Mouse (Mus musculus) heart, embryonic 11.5 days (tissue): Measurements from ENCODE around the gene Mtch2. TPM values are rescaled to one million over a fixed set of nuclear protein-coding genes. Genes with fewer than 3 reads are reported as not detected.

Source experiments
- ATAC-seq: fragments of 200-750 bp; cut with Nextera tagmentation; replicated peaks from 2 replicates; pipeline ENCODE4 v1.8.0; 2017; ENCODE audit warnings: moderate library complexity; ENCODE audit not compliant: insufficient number of reproducible peaks, low FRiP score, low TSS enrichment
- H3K27ac ChIP-seq: fragments of 300-500 bp; sonication (generic); 2 replicates; pipeline ENCODE4 v1.5.1; 2014; ENCODE audit warnings: mild to moderate bottlenecking, low read depth, low read length
- H3K27me3 ChIP-seq: fragments of 300-500 bp; sonication (generic); 2 replicates; pipeline ENCODE4 v1.6.1; 2014; ENCODE audit warnings: mild to moderate bottlenecking, low read length, mixed read lengths; ENCODE audit not compliant: control insufficient read depth, insufficient read depth
- H3K36me3 ChIP-seq: fragments of 300-500 bp; sonication (generic); 2 replicates; pipeline ENCODE4 v1.6.1; 2014; ENCODE audit warnings: mild to moderate bottlenecking, low read length, moderate library complexity, mixed read lengths; ENCODE audit not compliant: control insufficient read depth, insufficient read depth
- H3K4me1 ChIP-seq: fragments of 300-500 bp; sonication (generic); 2 replicates; pipeline ENCODE4 v1.6.1; 2014; ENCODE audit warnings: low read length; ENCODE audit not compliant: control insufficient read depth, insufficient read depth
- H3K4me2 ChIP-seq: fragments of 300-500 bp; sonication (generic); 2 replicates; pipeline ENCODE4 v1.6.1; 2014; ENCODE audit warnings: mild to moderate bottlenecking, moderate library complexity
- H3K4me3 ChIP-seq: fragments of 300-500 bp; sonication (generic); 2 replicates; pipeline ENCODE4 v1.5.1; 2014; ENCODE audit warnings: low read depth, low read length
- H3K9ac ChIP-seq: fragments of 300-500 bp; sonication (generic); 2 replicates; pipeline ENCODE4 v1.6.1; 2014; ENCODE audit warnings: mild to moderate bottlenecking, low read depth, low read length, moderate library complexity
- H3K9me3 ChIP-seq: fragments of 300-500 bp; sonication (generic); replicated peaks from 2 replicates; pipeline ENCODE4 v1.6.1; 2016; ENCODE audit warnings: low read length; ENCODE audit not compliant: control insufficient read depth
- WGBS: fragments of 180-500 bp; shearing (Covaris S2); extraction: QIAGEN DNeasy Blood & Tissue Kit; methylation state at CpG from one replicate; pipeline ENCODE4 v1.1.7; 2014; ENCODE audit not compliant: insufficient replicate concordance; 5-methylcytosine and 5-hydroxymethylcytosine counted together
- polyA plus RNA-seq: library from polyadenylated mRNA; unstranded; fragments of >200 nt; fragmentation: Nextera tagmentation; extraction: Ambion mirVana; gene quantifications from 2 replicates; pipeline ENCODE4 v1.2.1, GENCODE M21; 2014

Mtch2 gene
- polyA plus RNA-seq, 1 experiment from 2014 or later = 262 TPM

DNA sequence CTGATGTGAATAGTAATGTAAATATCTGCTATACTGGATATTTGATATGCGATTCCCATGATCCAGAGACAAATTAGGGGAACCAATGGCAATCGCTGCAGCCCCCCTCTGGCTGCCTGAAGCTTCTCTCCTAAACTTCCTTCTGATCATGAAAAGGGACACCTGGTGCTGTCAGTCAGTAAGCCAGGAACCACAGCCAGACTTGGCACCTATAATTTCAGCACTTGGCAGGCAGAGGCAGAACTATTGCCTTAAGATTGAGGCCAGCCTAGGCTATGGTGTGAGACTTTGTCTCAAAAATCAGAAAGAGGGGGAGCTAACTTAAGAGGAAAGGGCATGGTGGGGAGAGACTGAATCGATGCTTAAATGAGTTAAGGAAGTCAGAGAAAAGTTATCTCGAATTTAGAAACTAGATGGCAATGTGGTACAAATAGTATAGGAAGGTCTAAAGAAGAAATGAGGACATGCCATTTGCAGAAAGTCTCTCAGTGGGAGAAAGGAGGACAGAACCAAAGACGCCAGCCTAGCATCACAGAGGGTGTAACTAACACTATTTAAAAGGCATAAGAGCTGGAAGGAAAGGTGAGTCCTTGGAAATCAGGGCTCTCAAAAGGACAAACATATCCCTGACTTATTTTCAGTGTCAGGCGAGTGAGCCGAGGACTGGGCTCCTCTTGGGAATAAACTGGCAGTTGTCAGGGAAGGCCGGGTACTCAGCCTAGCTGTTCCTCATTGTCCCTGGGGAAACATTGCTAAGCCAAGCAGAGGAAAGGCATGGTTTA is 24.4 kb downstream of the Mtch2 start:
- peak overlapping the region; percentile 24; the same call in 1 of the 2 replicates for H3K9ac ChIP-seq
- peak overlapping the region; percentile 88 for H3K27ac ChIP-seq
- H3K9me3 ChIP-seq = no peaks in the 10 kb centered on the region
- H3K27me3 ChIP-seq = no peaks in the 10 kb centered on the region
- peaks cover 37% of the 10 kb centered on the region for H3K4me1 ChIP-seq
- no peaks in the 10 kb centered on the region for H3K36me3 ChIP-seq
- no peak for ATAC-seq
- 59% methylated on average over 8 of the region's 8 CpGs for WGBS
- H3K4me2 ChIP-seq = no peak overlapping the region
- H3K4me3 ChIP-seq = no peak overlapping the region

- no peaks in the 10 kb centered on the region for H3K9me3 ChIP-seq
- no peak for ATAC-seq
- 87% methylated on average over 1 of the region's 1 CpGs for WGBS
Measured at GRCm38 (mm10) chr2:90874025-90874424, 27.1 kb downstream of the Mtch2 start.

DNA sequence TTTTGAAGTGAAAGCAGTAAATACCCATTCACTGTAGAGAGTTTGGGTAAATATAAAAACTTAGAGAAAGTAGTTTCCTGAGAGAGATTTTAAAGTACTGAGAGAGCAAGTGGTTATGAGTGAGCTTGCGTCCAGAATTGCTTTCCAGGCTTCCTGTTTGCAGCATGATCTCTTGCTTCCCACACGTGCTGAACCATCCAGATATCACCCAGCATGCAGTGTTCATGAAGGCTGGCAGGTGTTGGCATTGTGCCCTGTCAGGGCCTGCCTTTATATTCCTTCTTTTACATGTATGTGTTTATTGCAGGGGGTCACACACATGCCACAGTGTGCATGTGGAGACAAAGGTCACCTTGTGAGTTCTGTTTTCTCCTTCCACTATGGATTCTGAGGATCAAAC is 28.3 kb downstream of the Mtch2 start:
- Histone ChIP-seq H3K4me3 (no peak overlapping the region), H3K27me3 (no peaks in the 10 kb centered on the region), H3K4me1 (peaks cover 34% of the 10 kb centered on the region), H3K4me2 (no peak overlapping the region), H3K36me3 (no peaks in the 10 kb centered on the region), H3K27ac (no peak overlapping the region), H3K9ac (no peak overlapping the region), H3K9me3 (no peaks in the 10 kb centered on the region)
- no peak for ATAC-seq
- WGBS = 65% methylated on average over 2 of the region's 2 CpGs

More at GRCm38 (mm10) chr2:90874025-90874424, 27.1 kb downstream of the Mtch2 start:
- Histone ChIP-seq H3K4me2 (no peak overlapping the region), H3K36me3 (no peaks in the 10 kb centered on the region), H3K4me1 (peaks cover 31% of the 10 kb centered on the region), H3K27me3 (no peaks in the 10 kb centered on the region), H3K27ac (no peak overlapping the region), H3K9ac (no peak overlapping the region), H3K4me3 (no peak overlapping the region)

DNA sequence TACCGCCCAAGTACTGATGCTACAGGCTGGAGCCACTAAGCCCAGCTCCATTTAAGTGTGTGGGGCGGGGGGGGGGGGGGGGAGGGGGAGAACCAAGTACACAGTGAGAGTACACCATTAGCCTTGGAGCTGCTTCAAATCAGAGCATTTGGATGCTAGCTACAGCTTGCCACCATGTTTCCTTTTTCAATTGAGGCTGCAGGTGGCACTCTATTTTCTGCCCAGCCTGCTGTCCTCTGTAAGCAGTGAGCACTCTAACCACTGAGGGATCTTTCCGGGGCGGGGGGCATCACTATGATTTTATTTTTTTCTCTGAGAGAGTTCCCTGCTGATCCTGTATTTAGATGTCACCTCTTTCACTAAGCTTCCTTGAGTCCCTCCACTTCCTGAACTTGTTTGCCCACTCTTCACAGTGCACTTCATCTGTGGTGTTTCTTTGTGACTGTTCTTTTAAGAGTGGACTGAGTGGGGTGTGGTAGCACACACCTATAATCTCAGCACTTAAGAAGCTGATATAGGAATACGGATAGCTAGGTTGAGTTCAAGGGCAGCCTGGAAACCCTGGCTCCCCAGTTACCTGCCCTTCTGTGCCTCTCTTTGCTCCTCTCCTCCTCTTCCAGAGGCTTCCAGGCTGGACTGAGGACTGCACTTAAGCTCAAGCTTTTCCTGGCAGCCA is 30.8 kb downstream of the Mtch2 start:
- no peak overlapping the region for H3K4me2 ChIP-seq
- 66% methylated on average over 4 of the region's 5 CpGs for WGBS
- no peaks in the 10 kb centered on the region for H3K9me3 ChIP-seq
- no peak for ATAC-seq
- no peak overlapping the region for H3K27ac ChIP-seq
- H3K4me3 ChIP-seq = no peak overlapping the region
- peaks cover 12% of the 10 kb centered on the region for H3K4me1 ChIP-seq
- H3K9ac ChIP-seq = no peak overlapping the region
- no peaks in the 10 kb centered on the region for H3K27me3 ChIP-seq
- no peaks in the 10 kb centered on the region for H3K36me3 ChIP-seq

DNA sequence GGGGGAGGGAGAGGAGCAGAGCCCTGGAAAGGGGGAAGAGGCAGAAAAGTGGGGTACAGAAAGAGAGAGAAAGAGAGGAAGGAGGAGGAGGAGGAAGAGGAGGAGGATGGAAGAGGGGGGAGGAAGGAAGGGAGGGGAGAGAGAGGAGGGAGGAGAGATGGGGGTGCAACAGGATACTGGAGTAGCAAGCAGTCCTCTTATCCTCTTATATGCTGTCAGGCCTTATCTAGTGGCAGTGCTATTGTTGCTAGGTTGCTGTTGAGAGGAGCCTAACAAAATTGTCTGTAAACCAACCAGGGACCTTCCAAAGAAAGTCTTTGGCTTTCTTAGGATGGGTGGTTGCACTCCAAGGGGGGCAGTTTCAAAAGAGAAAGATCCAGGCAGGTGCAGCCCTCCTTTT is 32.5 kb downstream of the Mtch2 start:
- no peaks in the 10 kb centered on the region for H3K36me3 ChIP-seq
- no peak overlapping the region for H3K9ac ChIP-seq
- H3K9me3 ChIP-seq = no peaks in the 10 kb centered on the region
- H3K4me3 ChIP-seq = no peak overlapping the region
- peak overlapping the region; percentile 27 for H3K4me2 ChIP-seq
- no peak for ATAC-seq
- no peak overlapping the region for H3K27ac ChIP-seq
- peaks cover 12% of the 10 kb centered on the region for H3K4me1 ChIP-seq
- no peaks in the 10 kb centered on the region; the same call in 1 of the 2 replicates for H3K27me3 ChIP-seq

DNA sequence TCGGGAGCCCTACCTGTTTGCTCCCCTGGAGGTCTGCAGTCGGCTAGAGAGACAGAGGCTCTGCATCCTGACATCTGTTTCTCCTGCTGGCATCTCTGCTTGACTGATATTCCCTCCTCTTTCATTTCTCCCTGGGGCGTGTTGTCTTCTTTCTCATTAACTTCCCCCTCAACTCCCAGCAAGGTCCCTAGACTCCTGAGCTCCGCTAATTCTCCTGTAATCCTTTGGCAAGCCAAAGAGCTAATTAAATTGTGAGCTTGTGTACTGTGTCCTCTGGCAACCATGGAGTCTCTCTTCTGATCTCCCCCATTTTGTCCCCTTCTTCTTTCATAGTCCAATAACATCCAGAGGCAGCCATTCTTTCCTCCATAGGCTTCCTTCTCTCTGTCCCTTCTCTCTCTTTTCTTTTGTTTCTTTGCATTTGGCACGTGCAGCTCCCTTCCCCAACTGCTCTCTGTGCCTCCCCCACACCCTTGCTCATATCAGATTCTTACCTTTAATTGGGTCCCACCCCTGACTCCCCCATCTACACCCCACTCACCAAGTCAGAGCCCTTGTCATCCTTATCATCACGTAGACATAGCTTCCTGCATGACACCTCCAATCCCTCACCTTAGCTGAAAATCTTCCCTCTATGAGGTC is 33.3 kb downstream of the Mtch2 start:
- Histone ChIP-seq H3K9me3 (no peaks in the 10 kb centered on the region), H3K9ac (no peak overlapping the region), H3K27ac (no peak overlapping the region), H3K4me2 (no peak overlapping the region), H3K36me3 (no peaks in the 10 kb centered on the region), H3K4me1 (peaks cover 15% of the 10 kb centered on the region), H3K27me3 (peaks cover 6% of the 10 kb centered on the region), H3K4me3 (no peak overlapping the region)
- ATAC-seq = no peak
- WGBS = 29% methylated on average over 6 of the region's 6 CpGs

- Histone ChIP-seq H3K27ac (no peak overlapping the region), H3K4me2 (no peak overlapping the region), H3K36me3 (no peaks in the 10 kb centered on the region), H3K9me3 (no peaks in the 10 kb centered on the region), H3K27me3 (peaks cover 21% of the 10 kb centered on the region), H3K9ac (no peak overlapping the region), H3K4me3 (no peak overlapping the region), H3K4me1 (peaks cover 15% of the 10 kb centered on the region)
- 82% methylated on average over 2 of the region's 2 CpGs for WGBS
- no peak for ATAC-seq
Measured at GRCm38 (mm10) chr2:90881824-90882223, 34.9 kb downstream of the Mtch2 start.

DNA sequence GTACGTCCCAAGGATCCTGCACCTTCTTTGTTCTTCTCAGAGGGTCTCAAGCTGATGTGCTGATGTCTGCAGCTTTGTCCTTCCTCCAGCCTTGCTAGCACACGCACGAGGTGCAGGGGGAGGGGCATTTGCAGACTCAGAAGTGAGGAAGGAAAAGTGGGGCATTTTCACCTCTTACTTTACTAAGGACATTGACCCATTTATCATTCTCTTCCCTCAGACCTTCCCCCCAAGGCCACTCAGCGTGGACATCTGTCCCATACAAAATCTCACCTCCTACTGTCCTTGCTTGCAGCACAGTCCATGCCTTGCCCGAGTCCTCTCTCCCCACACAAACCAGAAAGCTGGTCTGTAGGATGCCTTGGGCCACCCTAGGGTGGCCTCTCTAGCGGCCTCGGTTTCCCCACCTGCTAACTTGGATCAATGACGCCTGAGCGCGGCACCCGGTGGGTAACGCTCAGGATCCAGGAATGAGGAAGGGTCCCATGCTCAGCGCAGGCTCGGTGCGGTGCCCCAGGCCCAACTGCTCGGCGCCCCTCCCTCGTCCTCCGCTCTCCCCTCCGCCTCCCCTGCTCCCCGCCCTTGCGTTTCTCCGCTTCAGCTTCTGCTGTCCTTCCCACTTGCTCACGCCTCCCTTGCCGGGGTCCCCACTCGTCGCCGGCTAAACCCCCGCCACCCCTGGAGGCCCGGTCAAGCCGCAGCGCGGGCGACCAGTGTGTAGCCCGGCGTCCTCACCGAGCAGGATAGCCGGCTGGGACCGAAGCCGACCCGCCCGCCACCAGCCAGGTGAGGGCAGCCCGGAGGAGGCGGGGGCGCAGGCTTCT is 38.5 kb downstream of the Mtch2 start, which contains the start of gene C1qtnf4:
C1qtnf4 (plus strand) TSS at position 643 of the 824 bp plus-strand sequence.
- Histone ChIP-seq H3K9me3 (no peaks in the 10 kb centered on the region), H3K27ac (no peak within 1 kb of the TSS), H3K4me1 (peaks cover 9% of the 10 kb centered on the region), H3K27me3 (peaks cover 35% of the 10 kb centered on the region), H3K9ac (peak within 1 kb of the TSS; percentile 76), H3K36me3 (no peaks in the 10 kb centered on the region), H3K4me2 (peak within 1 kb of the TSS; percentile 95), H3K4me3 (peak within 1 kb of the TSS; percentile 65)
- ATAC-seq = no peak
- 2% methylated on average over 45 of the region's 45 CpGs for WGBS
